17 mouse cellular contexts compared by ENCODE assay signal in genomic region chr7:125589896-125590295, GRCm38 (mm10). TPM values are rescaled to one million over a fixed set of nuclear protein-coding genes. Genes with fewer than 3 reads are reported as not detected.
"Had no signal": no experiment of that assay in that cellular context is flagged by ENCODE, and none has a peak within 500 bp of the region (broad histone marks: within the 10 kb centered on the region; RNA-seq: fewer than 3 reads in every experiment).

No protein-coding gene starts in this region.

- H3K27me3 ChIP-seq: midbrain, embryonic 12.5 days; neural tube, embryonic 12.5 days had no signal

- ATAC-seq: midbrain, embryonic 16.5 days had no signal

- H3K9ac ChIP-seq: lung, embryonic 14.5 days; midbrain, embryonic 12.5 days; neural tube, embryonic 12.5 days had no signal

- H3K36me3 ChIP-seq: midbrain, embryonic 10.5 days; midbrain, embryonic 12.5 days; neural tube, embryonic 12.5 days had no signal

- H3K4me3 ChIP-seq: midbrain, embryonic 10.5 days; midbrain, embryonic 12.5 days; myocyte; neural tube, embryonic 12.5 days had no signal

- H3K4me1 ChIP-seq: midbrain, embryonic 10.5 days; midbrain, embryonic 12.5 days; neural tube, embryonic 12.5 days had no signal

- H3K9me3 ChIP-seq: midbrain, embryonic 10.5 days had no signal

- H3K27ac ChIP-seq: midbrain, embryonic 10.5 days; midbrain, embryonic 12.5 days; neural tube, embryonic 12.5 days had no signal

- DNase-seq: lung, adult 18-20 months; lung, embryonic 14.5 days; lung, postnatal 10 days; lung, postnatal 4 days; midbrain, embryonic 14.5 days; right cerebral cortex, postnatal 25 days; right cerebral cortex, postnatal 4 days; spleen, adult 18-20 months; thymus, adult 18-20 months; thymus, postnatal 14 days; thymus, postnatal 36 days had no signal

- H3K4me2 ChIP-seq: lung, embryonic 14.5 days; midbrain, embryonic 12.5 days; neural tube, embryonic 12.5 days had no signal

RNA-seq across cellular contexts. Expression of gene Il21r, which starts 13.3 kb away (rescaled TPM):
- polyA plus RNA-seq: neural tube, embryonic 14.5 days had no signal
